18 mouse cellular contexts compared by ENCODE assay signal in the genomic region with DNA sequence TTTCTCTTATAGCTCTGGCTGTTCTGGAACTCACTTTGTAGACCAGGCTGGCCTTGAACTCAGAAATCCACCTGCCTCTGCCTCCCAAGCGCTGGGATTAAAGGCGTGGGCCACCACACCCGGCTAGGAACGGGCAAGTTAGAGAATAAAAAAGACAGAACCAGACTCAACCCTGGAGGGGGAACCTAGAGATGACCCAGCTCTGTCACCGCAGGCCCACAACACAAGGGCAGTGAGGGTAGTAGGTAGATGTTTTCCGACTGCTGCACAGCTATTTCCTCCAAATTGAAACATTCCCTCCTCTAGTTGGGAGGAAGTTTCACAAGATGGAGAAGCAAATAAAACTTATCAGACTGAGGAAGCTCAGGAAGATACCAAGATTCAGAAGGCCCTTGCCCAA.
DNase-seq lines count a peak whose midpoint lies in the region; ATAC-seq and TF ChIP-seq lines count a peak whose summit lies in the region.
"Had no signal": no experiment of that assay in that cellular context is flagged by ENCODE, and none has a peak within 500 bp of the region (broad histone marks: within the 10 kb centered on the region; RNA-seq: fewer than 3 reads in every experiment).

No protein-coding gene starts in this region.

- H3K4me3 ChIP-seq in hindbrain, embryonic 10.5 days = no peak overlapping the region
- no peak overlapping the region for H3K4me3 ChIP-seq in hindbrain, embryonic 11.5 days (ENCODE audit: low read depth, low read length)
- no peak overlapping the region for H3K4me3 ChIP-seq in liver, embryonic 11.5 days (ENCODE audit: low read depth, low read length)
- no peak overlapping the region for H3K4me3 ChIP-seq in liver, embryonic 14.5 days (ENCODE audit: insufficient read depth in 1 of 2, low read depth in 2 of 2, low read length in 2 of 2)
- H3K4me3 ChIP-seq: embryonic facial prominence, embryonic 15.5 days; forebrain, embryonic 10.5 days; heart, embryonic 12.5 days; hindbrain, embryonic 12.5 days had no signal

- peak; percentile 0 for DNase-seq in hindbrain, embryonic 10.5 days (ENCODE audit: low spot score)
- no peak for DNase-seq in hindbrain, embryonic 11.5 days (ENCODE audit: low spot score)
- DNase-seq in liver, embryonic 11.5 days (ENCODE audit: low spot score) = no peak
- DNase-seq in liver, embryonic 14.5 days (ENCODE audit: low read depth in 3 of 3, low spot score in 3 of 3) = no peak
- no peak for DNase-seq in adrenal gland, adult (ENCODE audit: inconsistent age in 2 of 2, low spot score in 1 of 2)
- DNase-seq in frontal cortex, postnatal 36 days (ENCODE audit: low spot score in 2 of 2) = no peak
- DNase-seq: adrenal gland, postnatal 10 days; cerebellum, adult 11 months; cerebellum, adult 8-10 months; cerebellum, postnatal 14 days; embryo, embryonic 11 days; gastrocnemius, postnatal 10 days had no signal

- no peak for ATAC-seq in hindbrain, embryonic 11.5 days (ENCODE audit: low FRiP score)
- no peak for ATAC-seq in liver, embryonic 11.5 days (replicated peaks; ENCODE audit: low FRiP score)
- no peak for ATAC-seq in liver, embryonic 14.5 days (ENCODE audit: insufficient read depth)
- ATAC-seq: forebrain, embryonic 14.5 days; hindbrain, postnatal 0 days had no signal

- no peak for TF ChIP-seq CTCF in liver, embryonic 14.5 days (IDR thresholded peaks at IDR 0.05; ENCODE audit: low read depth)

- H3K36me3 ChIP-seq in hindbrain, embryonic 10.5 days = peaks cover 61% of the 10 kb centered on the region
- peaks cover 4% of the 10 kb centered on the region; the same call in 1 of the 2 replicates for H3K36me3 ChIP-seq in hindbrain, embryonic 11.5 days (ENCODE audit: control insufficient read depth, insufficient read depth, low read length)
- peaks cover 8% of the 10 kb centered on the region for H3K36me3 ChIP-seq in liver, embryonic 11.5 days (ENCODE audit: control insufficient read depth, insufficient read depth, low read length)
- H3K36me3 ChIP-seq in liver, embryonic 14.5 days (replicated peaks; ENCODE audit: control insufficient read depth, insufficient read depth, low read depth) = peaks cover 13% of the 10 kb centered on the region

- no peak for TF ChIP-seq EP300 in liver, embryonic 14.5 days (IDR thresholded peaks at IDR 0.05; ENCODE audit: low read depth)

- WGBS in hindbrain, embryonic 10.5 days = 96% methylated on average over 6 of the region's 6 CpGs
- WGBS in hindbrain, embryonic 11.5 days = 94% methylated on average over 6 of the region's 6 CpGs
- WGBS in liver, embryonic 11.5 days = 87% methylated on average over 6 of the region's 6 CpGs
- WGBS in liver, embryonic 14.5 days (ENCODE audit: insufficient replicate concordance) = 61% methylated on average over 6 of the region's 6 CpGs

- H3K9me3 ChIP-seq in hindbrain, embryonic 10.5 days = no peaks in the 10 kb centered on the region
- no peaks in the 10 kb centered on the region for H3K9me3 ChIP-seq in hindbrain, embryonic 11.5 days (ENCODE audit: control insufficient read depth, low read length)
- H3K9me3 ChIP-seq in liver, embryonic 11.5 days (ENCODE audit: control insufficient read depth, low read length) = no peaks in the 10 kb centered on the region
- no peaks in the 10 kb centered on the region for H3K9me3 ChIP-seq in liver, embryonic 14.5 days (ENCODE audit: control insufficient read depth, low read length)
- H3K9me3 ChIP-seq: embryonic facial prominence, embryonic 15.5 days; forebrain, embryonic 10.5 days; heart, embryonic 12.5 days; hindbrain, embryonic 12.5 days had no signal

- H3K9ac ChIP-seq in hindbrain, embryonic 11.5 days (ENCODE audit: low read depth, low read length) = no peak overlapping the region
- no peak overlapping the region for H3K9ac ChIP-seq in liver, embryonic 11.5 days (ENCODE audit: low read depth, low read length)
- no peak overlapping the region for H3K9ac ChIP-seq in liver, embryonic 14.5 days (replicated peaks)
- H3K9ac ChIP-seq: embryonic facial prominence, embryonic 15.5 days; heart, embryonic 12.5 days; hindbrain, embryonic 12.5 days had no signal

- no peaks in the 10 kb centered on the region for H3K27me3 ChIP-seq in hindbrain, embryonic 10.5 days (ENCODE audit: insufficient read depth, poor library complexity, severe bottlenecking)
- H3K27me3 ChIP-seq in hindbrain, embryonic 11.5 days (ENCODE audit: control insufficient read depth, insufficient read depth, low read length) = no peaks in the 10 kb centered on the region
- no peaks in the 10 kb centered on the region for H3K27me3 ChIP-seq in liver, embryonic 11.5 days (replicated peaks; ENCODE audit: control insufficient read depth, insufficient read depth, low read length)
- no peaks in the 10 kb centered on the region for H3K27me3 ChIP-seq in liver, embryonic 14.5 days (ENCODE audit: control insufficient read depth, insufficient read depth, low read length)
- H3K27me3 ChIP-seq: embryonic facial prominence, embryonic 15.5 days; heart, embryonic 12.5 days; hindbrain, embryonic 12.5 days had no signal

- no peak overlapping the region for H3K4me2 ChIP-seq in hindbrain, embryonic 11.5 days (replicated peaks; ENCODE audit: low read depth, low read length)
- peak overlapping the region; percentile 52; the same call in 1 of the 2 replicates for H3K4me2 ChIP-seq in liver, embryonic 11.5 days
- peak overlapping the region; percentile 39; the same call in 1 of the 2 replicates for H3K4me2 ChIP-seq in liver, embryonic 14.5 days (ENCODE audit: low read depth)
- H3K4me2 ChIP-seq: embryonic facial prominence, embryonic 15.5 days; heart, embryonic 12.5 days; hindbrain, embryonic 12.5 days had no signal

- no peak overlapping the region for H3K27ac ChIP-seq in hindbrain, embryonic 10.5 days
- no peak overlapping the region for H3K27ac ChIP-seq in hindbrain, embryonic 11.5 days (ENCODE audit: low read depth, low read length)
- H3K27ac ChIP-seq in liver, embryonic 11.5 days (ENCODE audit: low read depth, low read length) = peak overlapping the region; percentile 51; the same call in 1 of the 2 replicates
- H3K27ac ChIP-seq in liver, embryonic 14.5 days = no peak overlapping the region
- H3K27ac ChIP-seq: embryonic facial prominence, embryonic 15.5 days; forebrain, embryonic 10.5 days; hindbrain, embryonic 12.5 days; hindbrain, postnatal 0 days had no signal

- no peaks in the 10 kb centered on the region for H3K4me1 ChIP-seq in hindbrain, embryonic 10.5 days (replicated peaks)
- H3K4me1 ChIP-seq in hindbrain, embryonic 11.5 days (replicated peaks; ENCODE audit: control insufficient read depth, insufficient read depth, low read length) = no peaks in the 10 kb centered on the region
- peaks cover 47% of the 10 kb centered on the region for H3K4me1 ChIP-seq in liver, embryonic 11.5 days (replicated peaks; ENCODE audit: control insufficient read depth, insufficient read depth, low read length)
- peaks cover 22 to 43% of the 10 kb centered on the region in 2 experiments for H3K4me1 ChIP-seq in liver, embryonic 14.5 days (replicated peaks; ENCODE audit: control insufficient read depth in 2 of 2, insufficient read depth in 2 of 2, low read length in 1 of 2)
- H3K4me1 ChIP-seq: embryonic facial prominence, embryonic 15.5 days; forebrain, embryonic 10.5 days; hindbrain, embryonic 12.5 days had no signal
